Mouse (Mus musculus) induced T-regulatory cell, adult 2 months (primary cell): ENCODE data around the gene Pde1b.
A peak's percentile ranks its signal among the peaks of the same experiment; 100 is the strongest.

Source experiments
- DNase-seq: peaks from one replicate; pipeline ENCODE4 v3.0.0-alpha.2; 2012; ENCODE audit warnings: low read depth

Gene Pde1b

GRCm38 (mm10) chr15:103502435-103503250 lies at the start of gene Pde1b:
Pde1b (plus strand) TSS chr15:103503034.
- DNase-seq, result peak; percentile 57

GRCm38 (mm10) chr15:103453551-103454218 lies 49.1 kb upstream of the Pde1b start, which contains the start of gene Nckap1l:
Nckap1l (plus strand) TSS chr15:103453794.
- DNase-seq, result peak; percentile 92

- peak; percentile 55 for DNase-seq
Observed at GRCm38 (mm10) chr15:103454449-103454848, 48.4 kb upstream of the Pde1b start.

GRCm38 (mm10) chr15:103462539-103463261 lies 40.1 kb upstream of the Pde1b start:
- DNase-seq, result no peak

- no peak for DNase-seq
Observed at GRCm38 (mm10) chr15:103471488-103472194, 31.2 kb upstream of the Pde1b start.

- DNase-seq, result no peak
Observed at GRCm38 (mm10) chr15:103472265-103472664, 30.6 kb upstream of the Pde1b start.

- no peak for DNase-seq
Observed at GRCm38 (mm10) chr15:103473182-103473581, 29.7 kb upstream of the Pde1b start.

GRCm38 (mm10) chr15:103473769-103474168 lies 29.1 kb upstream of the Pde1b start:
- no peak for DNase-seq

GRCm38 (mm10) chr15:103479080-103479606 lies 23.7 kb upstream of the Pde1b start:
- no peak for DNase-seq

GRCm38 (mm10) chr15:103480129-103480528 lies 22.7 kb upstream of the Pde1b start:
- no peak for DNase-seq

GRCm38 (mm10) chr15:103482488-103482887 lies 20.3 kb upstream of the Pde1b start:
- peak; percentile 14 for DNase-seq

- no peak for DNase-seq
Observed at GRCm38 (mm10) chr15:103484490-103484889, 18.3 kb upstream of the Pde1b start.

- no peak for DNase-seq
Observed at GRCm38 (mm10) chr15:103485106-103485505, 17.7 kb upstream of the Pde1b start.

- no peak for DNase-seq
Observed at GRCm38 (mm10) chr15:103486658-103487057, 16.2 kb upstream of the Pde1b start.

- no peak for DNase-seq
Observed at GRCm38 (mm10) chr15:103488336-103488735, 14.5 kb upstream of the Pde1b start.

GRCm38 (mm10) chr15:103496204-103497140 lies 6.4 kb upstream of the Pde1b start:
- no peak for DNase-seq

GRCm38 (mm10) chr15:103498157-103498556 lies 4.7 kb upstream of the Pde1b start:
- no peak for DNase-seq

GRCm38 (mm10) chr15:103500723-103501122 lies 2.1 kb upstream of the Pde1b start:
- DNase-seq, result no peak

GRCm38 (mm10) chr15:103501186-103501585 lies 1.6 kb upstream of the Pde1b start:
- DNase-seq, result peak; percentile 22

GRCm38 (mm10) chr15:103503251-103503600 lies 392 bp downstream of the Pde1b start:
- no peak for DNase-seq

GRCm38 (mm10) chr15:103503660-103504059 lies 826 bp downstream of the Pde1b start:
- no peak for DNase-seq
